Mouse (Mus musculus) brain, adult 10 weeks (tissue): ENCODE results near the gene Idi1. TPM values are rescaled to one million over a fixed set of nuclear protein-coding genes. Genes with fewer than 3 reads are reported as not detected.

Experiments
- polyA plus RNA-seq: library from polyadenylated mRNA; stranded (reverse); fragments of 350-450 nt; fragmentation: Illumina TruSeq; extraction: RNeasy Lipid Tissue Mini Kit (QIAGEN cat#74804); gene quantifications from one replicate; pipeline ENCODE4 v1.2.3, GENCODE M21; 2015; ENCODE audit warnings: low read depth, low replicate concordance

Gene Idi1
- polyA plus RNA-seq: 60.9 TPM

GRCm38 (mm10) chr13:8885445-8886184, at the start of gene Idi1:
Gene Idi1, plus strand, starts transcription at chr13:8885501.

GRCm38 (mm10) chr13:8871314-8871962, 13.9 kb upstream of the Idi1 start, which contains the start of gene Wdr37:
Gene Wdr37, minus strand, starts transcription at chr13:8871909.

Other genes starting within 250 kb of the Idi1 start
- gene Wdr37, start 13.6 kb upstream of the Idi1 start, polyA plus RNA-seq: 71.1 TPM
- gene Gm9745, start 62.7 kb downstream of the Idi1 start, polyA plus RNA-seq: not detected
- gene Idi2, start 67.4 kb downstream of the Idi1 start, polyA plus RNA-seq: not detected
- gene Gtpbp4, start 110.6 kb downstream of the Idi1 start, polyA plus RNA-seq: 32.4 TPM
- gene Larp4b, start 208.4 kb downstream of the Idi1 start, polyA plus RNA-seq: 35.7 TPM